Mouse (Mus musculus) c-Kit-positive CD71-positive TER-119-negative erythroid progenitor cells, embryonic 14.5 days (primary cell): ENCODE results near the gene Ncoa5.

Source experiments
- DNase-seq: peaks from one replicate; pipeline ENCODE4 v3.0.0-alpha.2; 2013; ENCODE audit warnings: low read depth

Gene Ncoa5

GRCm38 (mm10) chr2:164994156-164994555 lies 40.5 kb downstream of the Ncoa5 start:
- no peak for DNase-seq

GRCm38 (mm10) chr2:164991808-164992207 lies 42.9 kb downstream of the Ncoa5 start:
- no peak for DNase-seq

DNA sequence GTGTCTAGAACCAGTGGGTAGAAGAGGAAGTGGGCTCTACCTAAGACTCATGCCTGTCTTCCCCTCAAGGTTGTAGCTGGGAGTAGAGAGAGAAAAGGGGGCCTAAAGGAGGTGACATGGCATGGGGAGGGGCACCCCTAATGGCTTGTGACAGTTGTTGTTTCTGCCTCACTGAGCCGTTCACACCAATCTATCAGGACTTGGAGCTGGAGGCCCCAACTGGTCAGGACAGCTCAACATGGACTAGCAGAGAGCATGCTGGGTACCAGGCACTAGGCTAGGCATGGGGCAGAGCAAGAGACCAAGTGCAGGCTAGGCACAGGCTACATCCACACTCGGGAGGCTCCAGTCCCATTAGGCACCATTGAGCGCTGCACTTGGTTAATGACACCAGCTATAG lies 43.6 kb downstream of the Ncoa5 start:
- no peak for DNase-seq

- DNase-seq = no peak
Measured at GRCm38 (mm10) chr2:164988777-164989176, 45.9 kb downstream of the Ncoa5 start.

- no peak for DNase-seq
Measured at GRCm38 (mm10) chr2:164986371-164987027, 48.2 kb downstream of the Ncoa5 start.

- no peak for DNase-seq
Measured at GRCm38 (mm10) chr2:164985962-164986361, 48.7 kb downstream of the Ncoa5 start.

GRCm38 (mm10) chr2:164979749-164980148 lies 54.9 kb downstream of the Ncoa5 start:
- peak; percentile 45 for DNase-seq

DNA sequence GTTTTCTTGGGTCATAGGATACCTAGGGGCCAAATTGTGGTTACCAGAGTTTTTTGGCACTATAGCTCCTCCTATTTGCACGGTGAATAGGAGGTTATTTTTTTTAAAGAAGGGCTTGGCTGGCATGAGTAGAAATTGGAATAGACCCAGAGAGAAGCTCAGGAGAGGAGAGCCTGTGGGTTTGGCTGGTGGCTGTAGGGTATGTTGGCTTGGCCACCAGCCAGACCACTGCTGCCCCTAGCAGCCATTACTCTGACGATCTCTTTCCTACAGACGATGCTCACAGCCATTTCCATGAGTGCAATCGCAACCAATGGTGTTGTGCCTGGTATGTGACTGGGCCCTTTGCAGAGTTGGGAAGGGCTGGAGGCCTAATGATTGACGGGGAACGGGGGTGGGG lies 59.1 kb downstream of the Ncoa5 start:
- no peak for DNase-seq

DNA sequence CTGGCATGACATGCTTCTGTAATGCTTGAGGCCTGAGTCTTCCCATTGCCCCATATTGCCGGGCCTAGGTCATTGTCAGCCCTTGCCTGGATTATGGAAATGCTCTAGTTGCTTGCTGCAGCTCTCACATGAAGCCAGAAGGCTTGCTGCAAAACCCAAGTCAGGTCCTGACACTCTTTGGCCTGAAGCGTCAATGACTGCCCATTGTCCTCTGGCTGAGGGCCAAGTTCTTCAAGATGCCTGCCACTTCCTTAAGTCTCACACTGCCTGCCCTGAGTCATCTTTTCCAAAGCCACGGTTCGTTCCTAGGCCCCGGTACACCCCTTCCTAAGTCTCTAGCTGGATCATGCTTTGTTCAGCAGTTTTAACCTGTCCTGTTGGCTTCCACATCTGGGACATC lies 62.0 kb downstream of the Ncoa5 start:
- no peak for DNase-seq

- DNase-seq = no peak
Measured at GRCm38 (mm10) chr2:164970631-164971196, 64.0 kb downstream of the Ncoa5 start.

- no peak for DNase-seq
Measured at GRCm38 (mm10) chr2:164969348-164969781, 65.3 kb downstream of the Ncoa5 start.

DNA sequence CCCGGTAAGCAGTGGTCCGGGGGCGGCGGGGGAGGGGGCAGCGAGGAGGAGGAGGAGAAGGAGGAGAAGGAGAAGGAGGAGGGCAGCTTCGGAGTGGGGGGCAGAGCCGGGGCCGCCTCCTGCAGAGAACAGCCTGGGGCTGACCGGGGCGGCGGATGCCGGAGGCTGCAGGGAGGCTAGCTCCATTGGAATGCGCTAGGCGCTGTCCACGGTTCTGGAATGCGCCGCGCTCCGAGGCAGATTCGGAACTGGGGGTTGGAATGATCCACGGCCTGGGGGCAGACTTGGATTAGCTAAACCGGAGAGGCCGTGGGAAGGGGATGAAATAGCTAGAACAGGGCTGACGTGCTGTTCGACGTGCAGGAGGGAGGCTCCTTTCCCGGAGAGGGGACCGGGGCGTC lies 66.2 kb downstream of the Ncoa5 start:
- peak; percentile 29 for DNase-seq

GRCm38 (mm10) chr2:164967761-164968440 lies 66.8 kb downstream of the Ncoa5 start:
- no peak for DNase-seq

GRCm38 (mm10) chr2:164967193-164967592 lies 67.5 kb downstream of the Ncoa5 start:
- DNase-seq = no peak

- DNase-seq = peak; percentile 51
Measured at GRCm38 (mm10) chr2:164966381-164966780, 68.3 kb downstream of the Ncoa5 start.

GRCm38 (mm10) chr2:164964981-164965380 lies 69.7 kb downstream of the Ncoa5 start:
- DNase-seq = no peak

DNA sequence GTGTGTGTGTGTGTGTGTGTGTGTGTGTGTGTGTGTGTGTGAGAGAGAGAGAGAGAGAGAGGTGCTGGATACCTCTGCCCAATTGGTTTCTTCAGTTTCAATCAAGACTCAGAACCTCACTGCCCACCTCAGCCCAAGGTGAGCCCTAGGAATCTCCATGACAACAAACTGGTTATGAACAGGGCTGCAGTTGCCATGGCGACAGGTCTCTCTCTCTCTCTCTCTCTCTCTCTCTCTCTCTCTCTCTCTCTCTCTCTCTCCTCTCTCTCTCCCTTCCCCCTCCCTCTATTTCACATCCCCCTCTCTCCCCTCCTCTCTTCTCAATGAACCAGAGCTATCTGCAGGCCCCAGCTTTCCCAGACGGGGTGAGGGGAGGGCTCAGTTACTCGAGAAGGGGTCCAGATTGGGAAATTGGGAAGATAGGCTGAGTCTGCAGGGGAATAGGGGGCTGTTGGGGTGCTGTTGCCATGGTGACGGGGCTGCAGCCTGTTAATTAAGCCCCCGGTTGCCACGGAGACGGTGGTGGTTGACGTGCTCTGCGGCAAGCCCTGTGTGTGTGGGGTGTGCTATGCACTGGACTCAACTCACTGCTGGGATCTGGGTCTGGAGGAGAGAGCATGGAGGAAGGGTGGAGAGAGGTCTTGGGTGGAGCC lies 70.3 kb downstream of the Ncoa5 start:
- no peak for DNase-seq

- DNase-seq = no peak
Measured at GRCm38 (mm10) chr2:164962183-164962580, 72.5 kb downstream of the Ncoa5 start.

GRCm38 (mm10) chr2:164961506-164962182 lies 73.0 kb downstream of the Ncoa5 start:
- DNase-seq = peak; percentile 53

DNA sequence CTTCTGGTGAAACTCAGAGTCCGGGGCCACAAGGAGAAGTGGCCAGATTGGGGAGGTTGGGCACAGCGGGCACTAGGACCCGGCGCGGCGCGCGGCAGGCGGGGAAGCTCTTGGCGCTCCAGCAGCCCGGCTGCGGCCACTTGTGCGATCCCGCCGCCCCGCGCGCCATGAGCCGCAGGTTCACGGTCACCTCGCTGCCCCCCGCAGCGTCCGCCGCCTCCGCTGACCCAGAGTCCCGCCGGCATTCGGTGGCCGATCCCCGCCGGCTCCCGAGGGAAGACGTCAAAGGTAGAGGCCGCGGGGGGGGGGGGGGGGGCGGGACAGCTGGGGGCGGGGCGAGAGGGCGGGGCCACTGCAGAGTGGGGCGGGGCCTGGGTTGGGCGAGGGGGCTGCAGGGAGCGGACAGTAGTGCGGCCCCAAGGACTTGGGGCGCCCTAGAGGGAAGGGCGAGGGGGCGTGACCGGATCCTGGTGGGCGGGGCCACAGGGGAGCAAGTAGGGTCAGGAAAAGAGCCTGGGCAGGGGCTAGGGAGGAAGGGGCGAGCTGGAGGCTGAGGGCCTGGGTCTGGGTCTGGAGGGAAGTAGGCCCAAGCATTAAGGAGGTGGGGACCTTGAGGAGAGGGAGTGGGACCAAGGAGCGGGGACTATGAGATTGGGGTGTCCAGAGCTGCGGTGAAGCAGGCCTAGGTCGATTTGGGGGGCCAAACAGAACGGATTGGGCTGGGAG lies 73.8 kb downstream of the Ncoa5 start, which contains the start of gene Slc12a5:
Gene Slc12a5 (plus strand): TSS at position 87 of the 726 bp plus-strand sequence.
- no peak for DNase-seq

DNA sequence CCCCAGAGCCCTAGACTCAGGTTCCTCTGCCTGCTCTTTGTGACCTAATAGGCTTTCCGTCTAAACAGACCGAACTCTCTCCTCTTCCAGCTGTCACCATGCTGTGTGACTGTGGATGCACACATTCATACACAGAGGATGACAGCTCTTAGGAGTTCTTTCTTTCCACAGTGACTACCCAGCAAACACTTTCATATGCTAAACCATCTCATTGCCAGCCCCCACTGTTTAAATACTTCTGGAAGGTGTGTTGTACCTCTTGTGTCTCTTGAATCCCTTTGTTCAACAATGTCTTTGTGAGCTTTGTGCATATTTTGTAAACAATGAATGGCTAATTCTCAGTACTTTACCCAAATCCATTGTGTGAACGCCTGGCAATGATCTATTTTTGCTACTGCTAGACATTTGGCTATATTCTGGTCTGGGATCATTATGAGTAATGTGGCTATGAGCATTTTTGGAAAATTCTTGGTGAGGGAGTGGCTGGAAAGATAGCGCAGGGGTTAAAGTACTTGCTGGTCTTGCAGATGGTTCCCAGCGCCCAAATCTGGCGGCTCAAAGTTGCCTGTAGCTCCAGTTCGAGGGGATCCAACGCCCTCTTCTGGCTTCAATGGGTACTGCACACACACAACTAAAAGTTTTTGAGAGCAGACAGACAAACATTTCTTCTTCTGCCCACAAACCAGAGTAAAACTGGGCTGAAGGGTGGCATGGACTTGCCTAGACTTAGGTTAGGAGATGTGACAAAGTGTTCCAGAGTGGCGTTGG lies 76.9 kb downstream of the Ncoa5 start:
- DNase-seq = no peak
